Mouse (Mus musculus) MEL (cell line): ENCODE measurements around the gene Kif26b. TPM values are rescaled to one million over a fixed set of nuclear protein-coding genes. Genes with fewer than 3 reads are reported as not detected.

Experiments
- DNase-seq: peaks from one replicate; pipeline ENCODE4 v3.0.0; 2011; ENCODE audit warnings: low read depth, low spot score
- H3K27ac ChIP-seq: 2 replicates; pipeline ENCODE4 v1.5.1; 2012; ENCODE audit warnings: low read depth, mild to moderate bottlenecking, control low read depth, low read length, moderate library complexity; ENCODE audit not compliant: control insufficient read depth
- H3K27me3 ChIP-seq, 2 experiments: fragments of 150-350 bp in 1 of 2; sonication (generic) in 1 of 2; 2 replicates each; pipeline ENCODE4 v1.6.1; 2012; ENCODE audit warnings: low read length in 2 of 2, mild to moderate bottlenecking in 2 of 2, improper control_type of control experiment in 1 of 2, moderate library complexity in 1 of 2; ENCODE audit not compliant: insufficient read depth in 2 of 2, control insufficient read depth in 1 of 2
- H3K36me3 ChIP-seq, 2 experiments: 2 replicates each; pipeline ENCODE4 v1.6.1; 2012 to 2014; ENCODE audit warnings: low read length in 2 of 2, improper control_type of control experiment in 1 of 2, inconsistent platforms in 1 of 2, mild to moderate bottlenecking in 1 of 2; ENCODE audit not compliant: insufficient read depth in 2 of 2, control insufficient read depth in 1 of 2
- H3K4me1 ChIP-seq, 2 experiments: fragments of 150-350 bp in 1 of 2; sonication (generic) in 1 of 2; 2 replicates each; pipeline ENCODE4 v1.6.1; 2012; ENCODE audit warnings: low read length in 2 of 2, improper control_type of control experiment in 1 of 2, mild to moderate bottlenecking in 1 of 2; ENCODE audit not compliant: insufficient read depth in 2 of 2, control insufficient read depth in 1 of 2
- H3K4me3 ChIP-seq, 2 experiments: fragments of 150-350 bp in 1 of 2; sonication (generic) in 1 of 2; 2 replicates each; pipeline ENCODE4 v1.5.1; 2012; ENCODE audit warnings: low read depth in 2 of 2, low read length in 2 of 2, mild to moderate bottlenecking in 2 of 2, moderate library complexity in 2 of 2, control low read depth in 1 of 2, improper control_type of control experiment in 1 of 2; ENCODE audit not compliant: control insufficient read depth in 1 of 2, insufficient read depth in 1 of 2
- H3K79me2 ChIP-seq: 2 replicates; pipeline ENCODE4 v1.6.1; 2012; ENCODE audit warnings: mild to moderate bottlenecking, low read length, moderate library complexity; ENCODE audit not compliant: control insufficient read depth, poor library complexity, insufficient read depth
- H3K9ac ChIP-seq: 2 replicates; pipeline ENCODE4 v1.6.1; 2012; ENCODE audit warnings: low read depth, mild to moderate bottlenecking, control low read depth, low read length, moderate library complexity; ENCODE audit not compliant: control insufficient read depth, poor library complexity, severe bottlenecking
- H3K9me3 ChIP-seq: fragments of 150-350 bp; sonication (generic); replicated peaks from 2 replicates; pipeline ENCODE4 v1.6.1; 2012; ENCODE audit warnings: mild to moderate bottlenecking, low read length, improper control_type of control experiment, moderate library complexity; ENCODE audit not compliant: insufficient read depth
- BHLHE40 ChIP-seq: IDR thresholded peaks from 2 replicates; pipeline ENCODE4 v1.6.1; 2012; ENCODE audit warnings: low read depth, mild to moderate bottlenecking, inconsistent platforms, low read length, improper control_type of control experiment, borderline replicate concordance
- CTCF ChIP-seq, 3 experiments: IDR thresholded peaks in 2 of 3; conservative IDR thresholded peaks in 1 of 3; 2 replicates each; pipeline ENCODE4 v1.5.1; 2011 to 2012; ENCODE audit warnings: low read length in 3 of 3, low read depth in 2 of 3, mild to moderate bottlenecking in 2 of 3, improper control_type of control experiment in 1 of 3, inconsistent platforms in 1 of 3, mixed read lengths in 1 of 3, moderate library complexity in 1 of 3; ENCODE audit not compliant: control insufficient read depth in 1 of 3, insufficient read depth in 1 of 3, poor library complexity in 1 of 3, severe bottlenecking in 1 of 3
- E2F4 ChIP-seq: IDR thresholded peaks from 2 replicates; pipeline ENCODE4 v1.6.1; 2011; ENCODE audit warnings: low read depth, low read length, improper control_type of control experiment, borderline replicate concordance
- ELF1 ChIP-seq: IDR thresholded peaks from 2 replicates; pipeline ENCODE4 v1.6.1; 2014; ENCODE audit warnings: low read depth, mild to moderate bottlenecking, inconsistent platforms, low read length, improper control_type of control experiment, moderate library complexity
- EP300 ChIP-seq, 2 experiments: IDR thresholded peaks; 2 replicates each; pipeline ENCODE4 v1.6.1; 2011; ENCODE audit warnings: improper control_type of control experiment in 2 of 2, low read length in 2 of 2, low read depth in 1 of 2, mild to moderate bottlenecking in 1 of 2
- ETS1 ChIP-seq: IDR thresholded peaks from 2 replicates; pipeline ENCODE4 v1.6.1; 2012; ENCODE audit warnings: low read depth, mild to moderate bottlenecking, inconsistent platforms, low read length, improper control_type of control experiment, moderate library complexity
- GATA1 ChIP-seq: IDR thresholded peaks from 2 replicates; pipeline ENCODE4 v1.6.1; 2011; ENCODE audit warnings: low read depth, low read length, improper control_type of control experiment
- HCFC1 ChIP-seq: IDR thresholded peaks from 2 replicates; pipeline ENCODE4 v1.6.1; 2012; ENCODE audit warnings: low read depth, mild to moderate bottlenecking, inconsistent platforms, low read length, improper control_type of control experiment, moderate library complexity
- KAT2A ChIP-seq: conservative IDR thresholded peaks from 2 replicates; pipeline ENCODE4 v1.6.1; 2012; ENCODE audit warnings: low read depth, low read length, improper control_type of control experiment, inconsistent platforms
- MAZ ChIP-seq: IDR thresholded peaks from 2 replicates; pipeline ENCODE4 v1.6.1; 2012; ENCODE audit warnings: low read depth, mild to moderate bottlenecking, inconsistent platforms, low read length, improper control_type of control experiment
- MXI1 ChIP-seq: IDR thresholded peaks from 2 replicates; pipeline ENCODE4 v1.6.1; 2011; ENCODE audit warnings: mild to moderate bottlenecking, low read depth, low read length, improper control_type of control experiment
- MYC ChIP-seq: IDR thresholded peaks from 2 replicates; pipeline ENCODE4 v1.6.1; 2011; ENCODE audit warnings: low read depth, mild to moderate bottlenecking, low read length, improper control_type of control experiment, moderate library complexity
- NRF1 ChIP-seq: IDR thresholded peaks from 2 replicates; pipeline ENCODE4 v1.6.1; 2014; ENCODE audit warnings: low read depth, mild to moderate bottlenecking, inconsistent platforms, low read length, improper control_type of control experiment, moderate library complexity; ENCODE audit not compliant: poor library complexity, insufficient read depth, severe bottlenecking
- TBP ChIP-seq: IDR thresholded peaks from 2 replicates; pipeline ENCODE4 v1.8.0; 2011; ENCODE audit warnings: low read depth, low read length, improper control_type of control experiment
- TCF12 ChIP-seq: IDR thresholded peaks from 2 replicates; pipeline ENCODE4 v1.6.1; 2014; ENCODE audit warnings: low read depth, mild to moderate bottlenecking, inconsistent platforms, low read length, improper control_type of control experiment, moderate library complexity
- USF1 ChIP-seq: IDR thresholded peaks from 2 replicates; pipeline ENCODE4 v1.6.1; 2014; ENCODE audit warnings: low read depth, mild to moderate bottlenecking, inconsistent platforms, low read length, improper control_type of control experiment, moderate library complexity
- ZC3H11A ChIP-seq: IDR thresholded peaks from 2 replicates; pipeline ENCODE4 v1.6.1; 2012; ENCODE audit warnings: low read depth, mild to moderate bottlenecking, inconsistent platforms, low read length, improper control_type of control experiment
- ZNF384 ChIP-seq: IDR thresholded peaks from 2 replicates; pipeline ENCODE4 v1.6.1; 2012; ENCODE audit warnings: low read depth, mild to moderate bottlenecking, inconsistent platforms, low read length, improper control_type of control experiment
- polyA plus RNA-seq, 2 experiments: library from polyadenylated mRNA; stranded (reverse) in 1 of 2; unstranded in 1 of 2; fragments of >175 nt in 1 of 2; fragments of >200 nt in 1 of 2; gene quantifications; 2 replicates each; pipeline versions ENCODE4 v1.2.1 to v1.2.4; 2012; ENCODE audit warnings: low replicate concordance in 2 of 2, low read depth in 1 of 2; ENCODE audit not compliant: insufficient read length in 2 of 2, insufficient read depth in 1 of 2, missing spikeins in 1 of 2
- total RNA-seq: library from RNA; depleted of rRNA; stranded (reverse); fragments of 300-350 nt; gene quantifications from 2 replicates; pipeline ENCODE4 v1.2.3, GENCODE M21; 2012

Kif26b gene
- total and polyA plus RNA-seq, 3 experiments, result 0.08 to 0.50 TPM; not detected in 1

GRCm38 (mm10) chr1:178747279-178748221 lies 218.6 kb downstream of the Kif26b start:
- Histone ChIP-seq H3K4me1 (peaks cover 2 to 3% of the 10 kb centered on the region in 2 experiments; a peak in 3 of 4 replicates), H3K9me3 (no peaks in the 10 kb centered on the region), H3K79me2 (no peaks in the 10 kb centered on the region), H3K4me3 (no peak overlapping the region), H3K27ac (no peak overlapping the region), H3K9ac (no peak overlapping the region), H3K27me3 (no peaks in the 10 kb centered on the region), H3K36me3 (peaks cover 0 to 8% of the 10 kb centered on the region in 2 experiments; a peak in 2 of 4 replicates)
- TF ChIP-seq TBP (no peak), ZC3H11A (no peak), NRF1 (no peak), MXI1 (no peak), MYC (no peak), MAZ (no peak), HCFC1 (no peak), TCF12 (no peak), ETS1 (no peak), E2F4 (no peak)
- no peak for DNase-seq

- H3K4me3 ChIP-seq, result no peak overlapping the region
- no peak overlapping the region for H3K27ac ChIP-seq
- TF ChIP-seq BHLHE40 (no peak), KAT2A (no peak), NRF1 (no peak), ZNF384 (no peak), EP300 (IDR thresholded peaks at IDR 0.05; ENCODE audit: low read depth in 1 of 2, low read length in 2 of 2) (no peak), GATA1 (no peak), ELF1 (no peak), CTCF (IDR thresholded peaks at IDR 0.05 in 2 of 3, conservative IDR thresholded peaks at IDR 0.05 in 1 of 3; ENCODE audit: control insufficient read depth in 1 of 3, insufficient read depth in 1 of 3, low read depth in 2 of 3, low read length in 3 of 3, poor library complexity in 1 of 3, severe bottlenecking in 1 of 3) (no peak), MYC (no peak), USF1 (no peak), TCF12 (no peak)
- no peaks in the 10 kb centered on the region for H3K27me3 ChIP-seq
- DNase-seq, result no peak
- H3K4me1 ChIP-seq, result peaks cover 2 to 3% of the 10 kb centered on the region in 2 experiments; a peak in 3 of 4 replicates
- H3K9ac ChIP-seq, result no peak overlapping the region
- no peaks in the 10 kb centered on the region for H3K79me2 ChIP-seq
- H3K9me3 ChIP-seq, result no peaks in the 10 kb centered on the region
- H3K36me3 ChIP-seq, result peaks cover 0 to 7% of the 10 kb centered on the region in 2 experiments; a peak in 2 of 4 replicates
These were observed 219.3 kb downstream of the Kif26b start for GRCm38 (mm10) chr1:178748222-178748600.
